Mouse (Mus musculus) forebrain, embryonic 12.5 days (tissue): ENCODE measurements at regions not wholly inside any gene's neighbourhood (a gene's known extent, or its start where the extent isn't known, plus 50 kb on each side); places are given as distances from the start of the nearest gene placed in this dataset.

Experiments used
- ATAC-seq: fragments of 200-750 bp; cut with Nextera tagmentation; 2 replicates; pipeline ENCODE4 v1.8.0; 2017; ENCODE audit warnings: moderate TSS enrichment; ENCODE audit not compliant: low FRiP score
- H3K27ac ChIP-seq: fragments of 300-500 bp; sonication (generic); 2 replicates; pipeline ENCODE4 v1.5.1; 2016; ENCODE audit warnings: mild to moderate bottlenecking
- H3K27me3 ChIP-seq: fragments of 300-500 bp; sonication (generic); 2 replicates; pipeline ENCODE4 v1.6.1; 2016; ENCODE audit warnings: mild to moderate bottlenecking
- H3K36me3 ChIP-seq: fragments of 300-500 bp; sonication (generic); replicated peaks from 2 replicates; pipeline ENCODE4 v1.6.1; 2016; ENCODE audit warnings: mild to moderate bottlenecking
- H3K4me1 ChIP-seq: fragments of 300-500 bp; sonication (generic); 2 replicates; pipeline ENCODE4 v1.6.1; 2016
- H3K4me2 ChIP-seq: fragments of 300-500 bp; sonication (generic); 2 replicates; pipeline ENCODE4 v1.6.1; 2016; ENCODE audit warnings: mild to moderate bottlenecking, moderate library complexity
- H3K4me3 ChIP-seq: fragments of 300-500 bp; sonication (generic); replicated peaks from 2 replicates; pipeline ENCODE4 v1.5.1; 2016; ENCODE audit warnings: mild to moderate bottlenecking
- H3K9ac ChIP-seq: fragments of 300-500 bp; sonication (generic); 2 replicates; pipeline ENCODE4 v1.6.1; 2016; ENCODE audit warnings: mild to moderate bottlenecking
- H3K9me3 ChIP-seq: fragments of 300-500 bp; sonication (generic); 2 replicates; pipeline ENCODE4 v1.6.1; 2016
- WGBS: fragments of 180-500 bp; shearing (Covaris S2); methylation state at CpG from one replicate; pipeline ENCODE4 v1.1.7; 2016; 5-methylcytosine and 5-hydroxymethylcytosine counted together

- Histone ChIP-seq H3K4me2 (no peak overlapping the region), H3K27ac (no peak overlapping the region), H3K27me3 (no peaks in the 10 kb centered on the region), H3K4me1 (no peaks in the 10 kb centered on the region), H3K36me3 (no peaks in the 10 kb centered on the region), H3K9ac (no peak overlapping the region), H3K9me3 (no peaks in the 10 kb centered on the region), H3K4me3 (no peak overlapping the region)
- no peak for ATAC-seq
- 35% methylated on average over 5 of the region's 5 CpGs for WGBS
These were observed 79.1 kb downstream of the Sptssa start for GRCm38 (mm10) chr12:54577235-54577634.

DNA sequence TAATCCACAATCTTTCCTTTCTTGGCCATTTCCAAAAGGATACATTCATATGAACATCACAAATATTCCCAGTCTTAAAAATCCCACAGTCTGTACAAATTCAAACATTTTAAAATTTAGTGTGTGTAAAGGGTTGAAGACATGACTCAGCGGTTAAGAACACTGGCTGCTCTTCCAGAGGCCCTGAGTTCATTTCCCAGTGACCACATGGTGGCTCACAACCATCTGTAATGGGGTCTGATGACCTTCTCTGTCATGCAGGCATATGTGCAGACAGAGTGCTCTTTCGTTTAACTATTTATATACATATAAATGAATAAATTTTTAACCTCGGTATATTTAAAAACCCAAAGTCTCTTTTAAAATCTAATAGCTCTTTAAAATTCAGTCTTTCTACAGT lies 79.6 kb downstream of the Sptssa start:
- 86% methylated on average over 3 of the region's 3 CpGs for WGBS
- H3K9ac ChIP-seq = no peak overlapping the region
- no peaks in the 10 kb centered on the region for H3K4me1 ChIP-seq
- no peak for ATAC-seq
- no peak overlapping the region for H3K27ac ChIP-seq
- no peaks in the 10 kb centered on the region for H3K36me3 ChIP-seq
- no peaks in the 10 kb centered on the region for H3K27me3 ChIP-seq
- H3K9me3 ChIP-seq = no peaks in the 10 kb centered on the region
- H3K4me3 ChIP-seq = no peak overlapping the region
- no peak overlapping the region for H3K4me2 ChIP-seq

- no peaks in the 10 kb centered on the region for H3K27me3 ChIP-seq
- 95% methylated on average over 8 of the region's 8 CpGs for WGBS
- no peak overlapping the region for H3K27ac ChIP-seq
- H3K36me3 ChIP-seq = no peaks in the 10 kb centered on the region
- no peak overlapping the region for H3K4me2 ChIP-seq
- no peaks in the 10 kb centered on the region for H3K9me3 ChIP-seq
- H3K4me3 ChIP-seq = no peak overlapping the region
- H3K9ac ChIP-seq = no peak overlapping the region
- ATAC-seq = no peak
- no peaks in the 10 kb centered on the region for H3K4me1 ChIP-seq
These were observed 83.5 kb downstream of the Sptssa start for GRCm38 (mm10) chr12:54572866-54573265.

GRCm38 (mm10) chr12:54568078-54568931 lies 88.1 kb downstream of the Sptssa start:
- Histone ChIP-seq H3K36me3 (no peaks in the 10 kb centered on the region), H3K9me3 (no peaks in the 10 kb centered on the region), H3K4me1 (no peaks in the 10 kb centered on the region), H3K4me2 (no peak overlapping the region), H3K4me3 (no peak overlapping the region), H3K9ac (no peak overlapping the region), H3K27me3 (no peaks in the 10 kb centered on the region), H3K27ac (no peak overlapping the region)
- WGBS = 83% methylated on average over 6 of the region's 6 CpGs
- ATAC-seq = no peak

GRCm38 (mm10) chr12:54567426-54567790 lies 89.0 kb downstream of the Sptssa start:
- no peak for ATAC-seq
- Histone ChIP-seq H3K36me3 (no peaks in the 10 kb centered on the region), H3K9me3 (no peaks in the 10 kb centered on the region), H3K4me2 (no peak overlapping the region), H3K27me3 (no peaks in the 10 kb centered on the region), H3K4me1 (no peaks in the 10 kb centered on the region), H3K27ac (no peak overlapping the region), H3K9ac (no peak overlapping the region), H3K4me3 (no peak overlapping the region)
- 88% methylated on average over 3 of the region's 3 CpGs for WGBS

DNA sequence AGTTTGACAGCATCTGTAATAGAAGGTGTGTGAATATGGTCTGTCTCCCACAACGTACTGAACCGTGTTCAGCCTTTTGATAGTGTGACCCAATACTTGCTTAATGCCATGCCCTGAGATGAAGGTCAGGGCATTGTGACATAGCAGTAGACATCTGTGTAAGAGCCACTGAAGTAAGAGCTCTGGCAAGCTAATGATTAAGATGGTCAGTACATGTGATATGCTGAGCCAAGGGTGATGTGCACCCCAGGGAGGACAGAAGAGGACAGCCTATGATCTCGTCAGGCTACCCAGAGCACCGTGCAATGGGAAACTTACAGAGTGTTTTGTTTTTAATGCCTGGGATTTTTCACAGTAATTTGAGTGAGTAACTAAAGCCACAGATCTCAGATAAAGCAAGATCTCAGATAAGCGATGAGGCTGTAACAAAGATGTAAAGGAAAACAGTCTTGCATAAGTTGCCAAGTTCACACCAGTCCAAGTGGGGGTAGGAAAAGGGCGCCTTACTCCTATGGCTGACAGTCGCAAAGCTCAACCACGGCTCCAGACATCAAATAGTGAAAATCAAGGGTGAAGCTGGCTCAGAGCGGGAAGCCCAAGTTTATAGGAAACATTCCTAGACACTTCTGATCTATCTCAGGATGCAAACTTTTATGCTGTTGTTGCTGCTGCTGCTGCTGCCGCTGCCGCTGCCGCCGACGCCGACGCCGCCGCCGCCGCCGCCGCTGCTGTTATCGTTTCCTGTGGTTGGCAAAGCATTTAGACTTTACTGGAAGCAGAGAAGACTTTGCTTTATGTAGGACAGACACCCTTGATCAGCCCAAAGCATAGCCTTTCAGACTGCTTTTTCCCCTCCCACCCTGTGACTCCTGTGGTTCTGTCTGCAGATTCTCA lies 89.6 kb downstream of the Sptssa start:
- H3K9ac ChIP-seq = no peak overlapping the region
- no peak overlapping the region for H3K27ac ChIP-seq
- no peak overlapping the region for H3K4me3 ChIP-seq
- H3K4me2 ChIP-seq = no peak overlapping the region
- no peaks in the 10 kb centered on the region for H3K9me3 ChIP-seq
- ATAC-seq = no peak
- no peaks in the 10 kb centered on the region for H3K36me3 ChIP-seq
- 91% methylated on average over 23 of the region's 23 CpGs for WGBS
- no peaks in the 10 kb centered on the region for H3K4me1 ChIP-seq
- no peaks in the 10 kb centered on the region for H3K27me3 ChIP-seq

GRCm38 (mm10) chr12:54561981-54562380 lies 94.4 kb downstream of the Sptssa start:
- no peak overlapping the region for H3K27ac ChIP-seq
- no peaks in the 10 kb centered on the region for H3K9me3 ChIP-seq
- no peaks in the 10 kb centered on the region for H3K4me1 ChIP-seq
- H3K4me2 ChIP-seq = no peak overlapping the region
- H3K4me3 ChIP-seq = no peak overlapping the region
- 91% methylated on average over 4 of the region's 4 CpGs for WGBS
- no peak overlapping the region for H3K9ac ChIP-seq
- no peaks in the 10 kb centered on the region for H3K27me3 ChIP-seq
- ATAC-seq = no peak
- no peaks in the 10 kb centered on the region for H3K36me3 ChIP-seq

DNA sequence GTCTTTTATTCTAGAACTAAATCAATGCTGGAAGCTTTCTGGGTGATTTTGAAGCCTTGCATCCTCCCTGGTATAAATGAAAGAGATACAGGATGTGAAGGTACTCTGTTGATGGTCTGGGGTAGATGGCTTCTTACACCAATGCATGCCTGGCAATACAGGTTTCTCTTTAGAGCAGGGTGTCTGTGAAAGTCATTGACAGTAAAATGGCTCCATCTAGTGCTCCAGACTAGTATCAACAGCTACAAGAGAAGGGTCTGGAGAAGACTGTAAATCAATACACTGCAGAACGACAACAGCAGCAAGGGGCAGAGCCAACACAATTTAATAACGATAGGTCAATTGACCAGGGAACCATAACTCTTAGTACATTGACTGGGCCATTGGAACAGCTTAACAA lies 98.3 kb downstream of the Sptssa start:
- no peaks in the 10 kb centered on the region for H3K27me3 ChIP-seq
- no peak overlapping the region for H3K9ac ChIP-seq
- no peaks in the 10 kb centered on the region for H3K36me3 ChIP-seq
- H3K4me1 ChIP-seq = no peaks in the 10 kb centered on the region
- H3K27ac ChIP-seq = no peak overlapping the region
- ATAC-seq = peak; percentile 55; the same call in 1 of the 2 replicates
- H3K4me3 ChIP-seq = no peak overlapping the region
- WGBS = 63% methylated on average over 2 of the region's 2 CpGs
- H3K4me2 ChIP-seq = no peak overlapping the region
- H3K9me3 ChIP-seq = no peaks in the 10 kb centered on the region

DNA sequence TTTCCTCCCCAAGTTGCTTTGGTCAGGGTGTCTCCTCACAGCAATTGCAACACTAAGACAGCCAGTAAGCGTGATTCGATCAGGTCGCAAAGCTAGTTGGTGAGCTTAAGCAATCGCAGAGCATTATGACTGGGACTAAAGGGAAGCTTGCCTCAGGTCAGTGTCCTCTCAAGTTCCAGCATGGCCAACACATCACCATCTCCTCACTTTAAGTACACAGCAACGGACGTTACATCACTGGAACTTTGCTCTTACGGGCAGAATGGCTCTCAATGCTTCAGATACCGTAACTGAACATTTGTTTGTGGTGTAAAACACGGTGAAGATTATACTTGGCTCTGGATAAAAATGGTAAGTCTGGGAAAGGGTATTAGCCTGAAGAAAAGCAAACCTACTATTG lies 106.7 kb downstream of the Sptssa start:
- H3K9me3 ChIP-seq = no peaks in the 10 kb centered on the region

DNA sequence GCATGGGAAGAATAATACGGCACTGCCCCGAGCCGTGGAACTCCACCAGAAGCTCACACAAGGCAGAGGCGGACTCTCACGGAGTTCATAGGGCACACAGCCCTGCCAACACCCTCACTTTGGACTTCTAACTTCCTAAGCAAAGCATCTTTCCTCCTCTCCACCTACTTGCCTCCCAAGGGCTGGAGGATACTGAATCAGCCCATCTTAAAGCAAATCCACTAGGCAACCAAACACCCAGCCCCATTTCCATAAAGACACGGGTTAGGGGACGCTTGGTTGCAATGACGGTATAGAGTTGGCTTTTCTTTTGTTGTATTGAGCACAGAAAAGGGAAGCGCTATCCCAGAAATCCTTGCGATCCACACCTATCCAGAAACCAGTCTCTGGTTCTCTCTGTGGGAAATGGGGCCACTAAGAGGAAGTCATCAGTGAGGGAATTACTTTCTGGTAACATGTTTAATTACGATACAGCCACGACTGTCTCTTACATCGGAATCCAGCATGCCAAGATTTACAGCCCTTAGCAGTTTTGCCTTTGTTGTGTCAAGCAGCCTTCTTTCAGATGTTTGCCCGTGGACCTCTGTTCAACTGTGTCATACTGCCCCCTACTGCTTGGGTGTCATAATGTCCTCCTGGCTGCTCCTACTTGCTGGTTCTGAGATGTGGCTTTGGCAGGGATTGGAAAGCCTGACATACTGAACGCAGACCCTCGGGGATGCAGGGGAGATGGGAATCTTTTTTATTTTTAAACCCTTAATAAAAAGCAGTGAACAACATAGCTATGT lies 110.4 kb downstream of the Sptssa start:
- H3K9ac ChIP-seq = no peak overlapping the region
- H3K27ac ChIP-seq = no peak overlapping the region
- H3K4me2 ChIP-seq = peak overlapping the region; percentile 33

More for the DNA sequence above, 106.7 kb downstream of the Sptssa start:
- Histone ChIP-seq H3K27me3 (no peaks in the 10 kb centered on the region), H3K4me3 (no peak overlapping the region), H3K9ac (no peak overlapping the region), H3K4me1 (peaks cover 12% of the 10 kb centered on the region), H3K27ac (no peak overlapping the region), H3K4me2 (no peak overlapping the region), H3K36me3 (no peaks in the 10 kb centered on the region)
- no peak for ATAC-seq
- WGBS = 91% methylated on average over 9 of the region's 9 CpGs

GRCm38 (mm10) chr12:54538320-54538705 lies 118.1 kb downstream of the Sptssa start:
- Histone ChIP-seq H3K4me3 (no peak overlapping the region), H3K9ac (no peak overlapping the region), H3K27me3 (no peaks in the 10 kb centered on the region), H3K36me3 (no peaks in the 10 kb centered on the region), H3K27ac (no peak overlapping the region), H3K9me3 (no peaks in the 10 kb centered on the region), H3K4me1 (peaks cover 11% of the 10 kb centered on the region), H3K4me2 (no peak overlapping the region)
- WGBS = 91% methylated on average over 4 of the region's 4 CpGs
- no peak for ATAC-seq

More for the DNA sequence above, 110.4 kb downstream of the Sptssa start:
- 30% methylated on average over 16 of the region's 16 CpGs for WGBS
- no peak; the same call in 1 of the 2 replicates for ATAC-seq
- no peaks in the 10 kb centered on the region for H3K27me3 ChIP-seq
- H3K9me3 ChIP-seq = no peaks in the 10 kb centered on the region
- H3K4me1 ChIP-seq = peaks cover 12% of the 10 kb centered on the region
- H3K36me3 ChIP-seq = no peaks in the 10 kb centered on the region
- no peak overlapping the region for H3K4me3 ChIP-seq

- peaks cover 12% of the 10 kb centered on the region for H3K4me1 ChIP-seq
- no peaks in the 10 kb centered on the region for H3K9me3 ChIP-seq
- no peaks in the 10 kb centered on the region for H3K36me3 ChIP-seq
- H3K9ac ChIP-seq = no peak overlapping the region
- no peak overlapping the region for H3K27ac ChIP-seq
- no peak overlapping the region for H3K4me3 ChIP-seq
- 89% methylated on average over 7 of the region's 7 CpGs for WGBS
- H3K4me2 ChIP-seq = no peak overlapping the region
- ATAC-seq = no peak
- no peaks in the 10 kb centered on the region for H3K27me3 ChIP-seq
These were observed 118.6 kb downstream of the Sptssa start for GRCm38 (mm10) chr12:54537690-54538319.
